Mouse (Mus musculus) left cerebral cortex, adult 2 months (tissue): ENCODE measurements around the gene Cdc26. TPM values are rescaled to one million over a fixed set of nuclear protein-coding genes. Genes with fewer than 3 reads are reported as not detected.
A peak's percentile ranks its signal among the peaks of the same experiment; 100 is the strongest.

Source experiments
- DNase-seq, 2 experiments: peaks; one replicate each; pipeline ENCODE4 v3.0.0; 2021 to 2022; ENCODE audit warnings: low spot score in 2 of 2, mixed read lengths in 1 of 2; ENCODE audit errors: extremely low spot score in 1 of 2
- H3K27ac ChIP-seq: fragments of 200-600 bp; 2 replicates; pipeline ENCODE4 v1.8.1; 2022
- H3K4me3 ChIP-seq: fragments of 200-600 bp; 2 replicates; pipeline ENCODE4 v1.8.1; 2022
- CTCF ChIP-seq: fragments of 200-600 bp; IDR thresholded peaks from 2 replicates; pipeline ENCODE4 v1.8.1; 2022; ENCODE audit warnings: antibody characterized with exemption, mild to moderate bottlenecking, moderate library complexity
- intact Hi-C: fragments of 180-260 bp; cut with DNase I; formaldehyde crosslinking; loops from one replicate; pipeline ENCODE4 v1.15.1; 2025
- total RNA-seq, 2 experiments: library from RNA; stranded (reverse); gene quantifications; 2 replicates each; pipeline ENCODE4 v1.2.3; 2021

The Cdc26 gene
- total RNA-seq, 2 experiments from 2014 or later, result 42.3 to 43.4 TPM

GRCm38 (mm10) chr4:62397616-62398365 lies 10.7 kb downstream of the Cdc26 start:
- no peak for DNase-seq
- H3K4me3 ChIP-seq, result no peak overlapping the region
- H3K27ac ChIP-seq, result no peak overlapping the region
- intact Hi-C loops, result no loop called here
- TF ChIP-seq CTCF, result no peak

- intact Hi-C loops, result no loop called here
- DNase-seq, result no peak
- Histone ChIP-seq H3K27ac (no peak overlapping the region), H3K4me3 (no peak overlapping the region)
- TF ChIP-seq CTCF, result no peak
These were observed 12.6 kb downstream of the Cdc26 start for GRCm38 (mm10) chr4:62395806-62396205.

- Histone ChIP-seq H3K27ac (no peak overlapping the region), H3K4me3 (no peak overlapping the region)
- DNase-seq, result no peak
- TF ChIP-seq CTCF, result no peak
- intact Hi-C loops, result no loop called here
These were observed 15.0 kb downstream of the Cdc26 start for GRCm38 (mm10) chr4:62393459-62393858.

GRCm38 (mm10) chr4:62391892-62392291 lies 16.6 kb downstream of the Cdc26 start:
- no peak overlapping the region for H3K4me3 ChIP-seq
- TF ChIP-seq CTCF, result no peak
- no peak overlapping the region for H3K27ac ChIP-seq
- no peak for DNase-seq
- intact Hi-C loops, result no loop called here

- TF ChIP-seq CTCF, result no peak
- no peak for DNase-seq
- Histone ChIP-seq H3K27ac (no peak overlapping the region), H3K4me3 (no peak overlapping the region)
- intact Hi-C loops, result no loop called here
These were observed 18.6 kb downstream of the Cdc26 start for GRCm38 (mm10) chr4:62389592-62390512.

- DNase-seq, result peak in 1 of 2 experiments; percentile 16
- H3K4me3 ChIP-seq, result no peak overlapping the region
- TF ChIP-seq CTCF, result no peak
- intact Hi-C loops, result no loop called here
- H3K27ac ChIP-seq, result no peak overlapping the region
These were observed 23.0 kb downstream of the Cdc26 start for GRCm38 (mm10) chr4:62385439-62385838.

- no peak for DNase-seq
- H3K27ac ChIP-seq, result no peak overlapping the region
- TF ChIP-seq CTCF, result no peak
- H3K4me3 ChIP-seq, result no peak overlapping the region
- intact Hi-C loops, result no loop called here
These were observed 24.3 kb downstream of the Cdc26 start for GRCm38 (mm10) chr4:62384159-62384558.

GRCm38 (mm10) chr4:62383752-62384151 lies 24.7 kb downstream of the Cdc26 start:
- intact Hi-C loops, result no loop called here
- no peak overlapping the region for H3K4me3 ChIP-seq
- TF ChIP-seq CTCF, result no peak

GRCm38 (mm10) chr4:62383207-62383606 lies 25.2 kb downstream of the Cdc26 start:
- no peak overlapping the region for H3K27ac ChIP-seq
- TF ChIP-seq CTCF, result no peak
- intact Hi-C loops, result no loop called here
- no peak overlapping the region for H3K4me3 ChIP-seq
- DNase-seq, result no peak

More at GRCm38 (mm10) chr4:62383752-62384151, 24.7 kb downstream of the Cdc26 start:
- H3K27ac ChIP-seq, result no peak overlapping the region
- DNase-seq, result no peak

GRCm38 (mm10) chr4:62379724-62380381 lies 28.6 kb downstream of the Cdc26 start:
- TF ChIP-seq CTCF, result no peak

GRCm38 (mm10) chr4:62376123-62376522 lies 32.3 kb downstream of the Cdc26 start:
- Histone ChIP-seq H3K27ac (no peak overlapping the region), H3K4me3 (no peak overlapping the region)

More at GRCm38 (mm10) chr4:62379724-62380381, 28.6 kb downstream of the Cdc26 start:
- Histone ChIP-seq H3K4me3 (no peak overlapping the region), H3K27ac (no peak overlapping the region)
- no peak for DNase-seq
- intact Hi-C loops, result no loop called here

GRCm38 (mm10) chr4:62374342-62374741 lies 34.1 kb downstream of the Cdc26 start:
- Histone ChIP-seq H3K4me3 (no peak overlapping the region), H3K27ac (no peak overlapping the region)
- no peak for DNase-seq
- no peak for TF ChIP-seq CTCF
- intact Hi-C loops, result no loop called here

More at GRCm38 (mm10) chr4:62376123-62376522, 32.3 kb downstream of the Cdc26 start:
- intact Hi-C loops, result no loop called here
- DNase-seq, result no peak
- TF ChIP-seq CTCF, result no peak
